Mouse (Mus musculus) gastrocnemius, postnatal 14 days (tissue): ENCODE data around the gene 2900026A02Rik. TPM values are rescaled to one million over a fixed set of nuclear protein-coding genes. Genes with fewer than 3 reads are reported as not detected.
A peak's percentile ranks its signal among the peaks of the same experiment; 100 is the strongest.
"Not testable (repeated sequence)": the region's sequence is repeated elsewhere in the genome, so short reads cannot be mapped to it uniquely, and the experiment has no call there.

Experiments used
- DNase-seq: peaks from one replicate; pipeline ENCODE4 v3.0.0; 2021; ENCODE audit warnings: mixed read lengths
- intact Hi-C: fragments of 180-260 bp; cut with DNase I; formaldehyde crosslinking; loops from one replicate; pipeline ENCODE4 v1.15.1; 2025; ENCODE audit warnings: low total_unique reads
- total RNA-seq, 2 experiments: library from RNA; stranded (reverse); gene quantifications; 2 replicates each; pipeline ENCODE4 v1.2.3; 2021

Gene 2900026A02Rik
- total RNA-seq, 2 experiments from 2014 or later = 29.2 to 35.1 TPM

GRCm38 (mm10) chr5:113111336-113111735 lies 109.7 kb downstream of the 2900026A02Rik start:
- no peak for DNase-seq
- intact Hi-C loops = no loop called here

- DNase-seq = no peak
- intact Hi-C loops = no loop called here
Measured at GRCm38 (mm10) chr5:113110929-113111328, 110.1 kb downstream of the 2900026A02Rik start.

DNA sequence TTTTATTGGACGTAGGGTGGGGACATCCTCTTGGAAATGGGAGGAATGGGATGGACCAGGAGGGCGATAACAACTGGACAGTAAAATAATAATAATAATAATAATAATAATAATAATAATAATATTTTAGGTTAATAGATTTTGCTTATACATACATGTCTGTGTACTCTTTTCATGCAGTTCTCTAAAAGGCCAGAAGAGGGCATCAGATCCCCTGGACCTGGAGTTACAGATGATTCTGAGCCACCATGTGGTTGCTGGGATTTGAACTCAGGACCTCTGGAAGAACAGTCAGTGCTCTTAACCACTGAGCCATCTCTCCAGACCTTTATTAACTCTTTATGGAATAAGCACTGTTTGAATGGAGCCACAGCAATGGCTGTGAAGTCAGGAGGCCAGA lies 111.4 kb downstream of the 2900026A02Rik start:
- DNase-seq, intact Hi-C loops: not testable (repeated sequence)

GRCm38 (mm10) chr5:113108165-113108764 lies 112.8 kb downstream of the 2900026A02Rik start:
- intact Hi-C loops = no loop called here
- DNase-seq = no peak

- intact Hi-C loops = no loop called here
- no peak for DNase-seq
Measured at GRCm38 (mm10) chr5:113107709-113108108, 113.3 kb downstream of the 2900026A02Rik start.

DNA sequence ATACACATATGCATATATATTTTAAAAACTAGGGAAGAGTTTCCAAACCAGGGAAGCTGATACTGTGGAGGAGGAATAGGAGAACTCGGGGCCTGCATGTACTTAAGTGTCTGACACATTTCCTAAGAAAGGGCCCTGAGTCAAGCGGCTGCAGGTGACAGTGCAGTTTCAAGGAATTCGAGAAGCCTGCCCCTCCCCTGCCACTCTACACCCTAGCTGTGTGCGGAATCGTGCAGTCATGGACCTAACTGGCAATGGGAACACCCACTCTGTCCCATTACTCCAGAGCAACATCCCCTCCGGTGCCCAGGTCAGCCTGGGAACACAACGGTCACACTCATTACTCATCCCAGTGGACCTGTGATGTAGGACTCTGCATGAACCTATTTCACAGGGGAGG lies 114.4 kb downstream of the 2900026A02Rik start:
- intact Hi-C loops = no loop called here
- DNase-seq = no peak

DNA sequence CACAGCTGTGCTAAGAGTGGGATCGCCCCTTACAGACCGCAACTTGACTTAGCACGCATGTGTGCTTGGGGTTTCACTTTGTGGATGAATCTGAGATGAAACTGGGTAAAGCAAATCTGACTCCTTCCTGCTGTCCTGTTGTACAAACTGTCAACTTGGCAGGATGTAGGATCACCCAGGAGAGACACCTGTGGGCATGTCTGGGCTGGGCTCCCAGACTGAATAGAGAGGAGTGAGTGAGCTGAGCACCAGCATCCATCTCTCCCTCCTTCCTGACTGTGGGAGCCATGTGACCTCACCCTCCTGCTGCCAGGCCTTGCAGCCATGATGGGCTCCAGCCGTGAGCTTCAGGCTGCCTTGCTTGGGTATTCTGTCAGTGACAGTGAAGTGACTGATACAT lies 115.6 kb downstream of the 2900026A02Rik start:
- intact Hi-C loops = no loop called here

DNA sequence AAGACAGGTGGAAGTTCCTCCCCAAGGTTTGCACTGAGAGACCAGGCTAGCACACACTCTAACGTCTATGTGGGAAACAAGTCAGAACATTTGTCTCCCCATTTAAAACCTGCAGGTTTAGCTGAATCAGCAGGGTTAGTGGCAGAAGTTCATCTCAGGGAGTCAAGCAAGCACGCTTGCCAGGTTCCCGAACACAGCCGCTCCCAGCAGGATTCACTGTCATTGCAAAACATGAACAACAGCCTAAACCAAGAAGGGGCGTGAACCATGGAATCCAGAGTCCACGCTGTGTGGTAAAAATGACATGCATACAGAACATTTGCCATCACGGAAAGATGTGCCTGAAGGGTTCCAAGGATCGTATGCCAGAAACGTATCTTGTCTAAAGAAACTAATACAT lies 116.0 kb downstream of the 2900026A02Rik start:
- intact Hi-C loops = no loop called here
- DNase-seq = no peak

More for the DNA sequence above, 115.6 kb downstream of the 2900026A02Rik start:
- no peak for DNase-seq

DNA sequence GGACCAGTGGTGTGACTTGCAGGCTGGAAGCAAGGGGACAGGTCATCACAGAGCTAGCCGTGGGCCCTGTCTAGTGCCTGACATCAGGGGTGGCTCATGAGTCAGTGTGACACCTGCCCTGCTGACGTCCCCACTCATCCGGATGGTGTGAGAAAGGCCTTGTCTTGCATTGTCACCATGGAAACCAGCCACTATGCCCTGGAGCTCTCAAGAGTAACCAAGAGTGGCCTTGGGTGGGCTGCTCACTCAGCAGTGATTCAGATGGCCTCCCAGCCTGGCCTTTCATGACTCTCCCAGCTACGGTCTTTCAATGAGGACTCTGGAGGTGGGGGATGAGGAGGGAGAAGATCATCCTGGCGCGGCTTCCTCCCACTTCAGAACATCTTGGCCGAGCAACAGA lies 118.6 kb downstream of the 2900026A02Rik start:
- no peak for DNase-seq
- intact Hi-C loops = loop anchor here (5.0 kb wide), 1 partner anchor 40 kb away; no protein-coding TSS in a partner anchor

- intact Hi-C loops = loop anchor here (2.0 to 5.0 kb wide), 2 partner anchors 41 to 125 kb away; partner anchors contain the start of gene Tmem211
- no peak for DNase-seq
Measured at GRCm38 (mm10) chr5:113101457-113101856, 119.6 kb downstream of the 2900026A02Rik start.

- intact Hi-C loops = loop anchor here (2.0 to 5.0 kb wide), 2 partner anchors 42 to 126 kb away; partner anchors contain the start of gene Tmem211
- no peak for DNase-seq
Measured at GRCm38 (mm10) chr5:113100422-113100821, 120.6 kb downstream of the 2900026A02Rik start.

DNA sequence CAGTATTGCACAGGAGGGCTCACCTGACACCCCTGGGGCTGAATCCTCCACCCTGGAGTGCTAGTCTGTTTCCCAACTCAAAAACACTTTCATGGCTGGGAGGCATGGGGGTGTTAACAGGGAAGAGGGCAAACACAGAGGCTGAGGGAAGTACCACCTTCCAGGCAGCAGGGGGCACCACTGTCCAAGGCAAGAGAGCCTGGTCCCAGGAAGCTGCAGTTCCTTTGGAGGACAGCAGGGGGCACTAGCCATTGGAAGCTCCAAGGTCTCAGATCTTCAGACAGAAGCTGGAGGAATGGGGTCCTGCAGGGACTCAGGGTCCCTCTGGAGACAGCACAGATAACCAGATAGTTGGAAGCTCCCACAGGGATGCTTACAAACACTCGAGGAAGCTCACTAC lies 121.5 kb downstream of the 2900026A02Rik start:
- intact Hi-C loops = loop anchor here (5.0 kb wide), 1 partner anchor 58 kb away; no protein-coding TSS in a partner anchor
- peak; percentile 90 for DNase-seq

- intact Hi-C loops = loop anchor here (5.0 kb wide), 1 partner anchor 60 kb away; no protein-coding TSS in a partner anchor
- no peak for DNase-seq
Measured at GRCm38 (mm10) chr5:113097551-113097950, 123.5 kb downstream of the 2900026A02Rik start.

DNA sequence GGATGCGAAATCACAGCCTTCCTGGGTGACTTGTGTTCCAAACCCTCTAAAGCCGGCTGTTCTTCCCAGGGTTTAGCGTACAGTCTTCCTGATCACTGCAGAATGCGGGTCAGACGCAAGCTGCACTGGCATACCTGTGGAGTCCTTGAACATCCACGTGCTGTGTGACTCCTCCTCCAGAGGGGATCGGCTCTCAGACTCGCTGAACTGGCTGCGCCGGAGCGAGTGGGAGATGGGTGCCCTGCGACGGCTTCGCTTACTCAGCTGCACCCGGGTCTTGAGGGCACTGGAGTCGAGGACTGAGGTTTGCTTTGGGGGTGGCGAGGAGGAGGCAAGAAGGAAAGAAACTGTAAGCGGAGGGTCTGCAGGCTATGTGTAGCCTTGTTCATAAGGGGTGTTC lies 125.6 kb downstream of the 2900026A02Rik start:
- DNase-seq = no peak
- intact Hi-C loops = loop anchor here (5.0 kb wide), 1 partner anchor 62 kb away; no protein-coding TSS in a partner anchor

- intact Hi-C loops = no loop called here
- DNase-seq = no peak
Measured at GRCm38 (mm10) chr5:113092406-113092805, 128.6 kb downstream of the 2900026A02Rik start.

DNA sequence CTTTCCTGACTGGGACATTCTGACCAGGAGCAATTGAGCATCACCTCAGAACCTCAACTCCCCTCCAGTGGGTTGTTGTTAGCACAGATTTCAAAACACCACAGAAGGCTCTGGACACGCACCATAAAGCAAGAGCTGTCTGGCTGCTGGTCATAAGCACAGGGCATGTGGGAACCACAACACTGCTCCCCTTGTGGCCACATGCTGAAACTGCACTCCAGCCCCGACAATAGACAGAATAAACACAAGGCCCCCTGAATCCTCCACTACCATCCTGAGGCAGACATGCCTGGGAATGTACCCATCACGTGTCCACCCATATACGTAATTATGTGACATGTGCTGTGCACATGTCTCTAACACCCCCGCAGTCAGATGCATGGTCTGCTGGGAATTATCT lies 129.9 kb downstream of the 2900026A02Rik start:
- DNase-seq = peak; percentile 50
- intact Hi-C loops = no loop called here

DNA sequence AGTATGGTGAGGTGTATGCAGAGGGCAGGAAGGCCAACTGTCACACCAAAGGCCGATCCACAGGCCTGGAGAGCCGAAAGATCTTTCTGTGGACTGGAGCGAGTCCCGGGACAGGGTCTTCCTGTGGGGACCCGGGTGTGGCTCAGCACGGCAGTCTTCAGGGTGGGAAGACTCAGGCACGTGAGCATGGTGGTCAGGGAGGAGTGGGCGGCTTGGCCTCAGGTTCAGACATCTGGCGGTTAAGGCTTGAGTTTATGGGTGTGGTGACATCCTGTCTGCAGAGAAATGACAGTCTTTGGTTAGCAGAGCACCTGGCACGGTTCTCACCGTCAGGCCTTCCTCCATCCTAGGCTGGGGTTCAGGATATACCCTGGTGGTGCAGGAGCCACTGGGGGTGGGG lies 130.3 kb downstream of the 2900026A02Rik start:
- intact Hi-C loops = no loop called here
- DNase-seq = no peak

GRCm38 (mm10) chr5:113090077-113090690 lies 130.9 kb downstream of the 2900026A02Rik start:
- DNase-seq = no peak
- intact Hi-C loops = no loop called here

GRCm38 (mm10) chr5:113087465-113087864 lies 133.6 kb downstream of the 2900026A02Rik start:
- intact Hi-C loops = no loop called here
- DNase-seq = no peak

DNA sequence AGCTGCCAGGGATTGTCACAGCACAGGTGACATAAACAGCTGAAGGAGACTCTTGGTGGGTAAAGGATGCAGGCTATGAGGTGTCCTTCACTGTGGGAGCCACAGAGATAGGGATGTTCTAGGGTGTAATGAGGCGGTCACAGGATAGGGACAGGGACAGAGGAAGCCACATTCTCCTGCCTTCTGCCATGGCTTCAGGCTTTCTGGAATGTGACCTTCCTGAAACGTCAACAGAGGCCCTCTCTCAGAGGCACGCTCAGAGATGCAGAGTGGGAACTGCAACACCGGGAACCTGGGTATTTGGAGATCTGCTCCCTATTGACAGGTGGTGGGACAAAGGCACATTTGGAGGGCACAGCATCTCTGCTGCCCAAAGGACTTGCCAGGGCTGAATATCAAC lies 134.0 kb downstream of the 2900026A02Rik start:
- intact Hi-C loops = no loop called here
- no peak for DNase-seq

DNA sequence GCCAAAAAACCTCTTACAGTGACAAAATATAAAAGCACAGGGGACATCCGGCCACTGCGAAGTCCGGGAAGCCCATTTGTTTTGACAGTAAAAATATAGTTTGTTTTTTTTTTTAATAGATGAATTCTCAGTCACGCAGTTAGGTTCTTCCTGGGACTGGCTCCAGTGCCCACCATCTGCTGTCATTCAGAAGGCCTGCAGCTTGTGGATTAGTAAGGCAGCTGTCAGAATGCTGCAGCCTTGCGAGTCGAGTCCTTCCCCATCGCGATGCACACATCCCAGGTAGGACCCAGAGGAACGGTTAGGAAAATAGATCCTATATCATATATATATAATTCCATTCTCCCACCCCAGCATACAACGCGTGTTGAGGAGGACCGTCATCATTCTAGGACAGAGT lies 134.6 kb downstream of the 2900026A02Rik start:
- no peak for DNase-seq
- intact Hi-C loops = no loop called here
